Mouse (Mus musculus) hindbrain, embryonic 11.5 days (tissue): ENCODE results near the gene Plxna4. TPM values are rescaled to one million over a fixed set of nuclear protein-coding genes. Genes with fewer than 3 reads are reported as not detected.

Experiments used
- ATAC-seq: fragments of 200-750 bp; cut with Nextera tagmentation; 2 replicates; pipeline ENCODE4 v1.8.0; 2017; ENCODE audit warnings: mild to moderate bottlenecking, moderate TSS enrichment, moderate library complexity; ENCODE audit not compliant: low FRiP score
- DNase-seq: peaks from one replicate; pipeline ENCODE4 v3.0.0-alpha.2; 2015; ENCODE audit warnings: low spot score
- H3K27ac ChIP-seq: fragments of 300-500 bp; sonication (generic); 2 replicates; pipeline ENCODE4 v1.5.1; 2014; ENCODE audit warnings: mild to moderate bottlenecking, low read depth, low read length
- H3K27me3 ChIP-seq: fragments of 300-500 bp; sonication (generic); 2 replicates; pipeline ENCODE4 v1.6.1; 2014; ENCODE audit warnings: mild to moderate bottlenecking, low read length, moderate library complexity, mixed read lengths; ENCODE audit not compliant: control insufficient read depth, insufficient read depth
- H3K36me3 ChIP-seq: fragments of 300-500 bp; sonication (generic); 2 replicates; pipeline ENCODE4 v1.6.1; 2014; ENCODE audit warnings: mild to moderate bottlenecking, low read length, moderate library complexity, mixed read lengths; ENCODE audit not compliant: control insufficient read depth, insufficient read depth
- H3K4me1 ChIP-seq: fragments of 300-500 bp; sonication (generic); replicated peaks from 2 replicates; pipeline ENCODE4 v1.6.1; 2014; ENCODE audit warnings: low read length, mixed read lengths; ENCODE audit not compliant: control insufficient read depth, insufficient read depth
- H3K4me2 ChIP-seq: fragments of 300-500 bp; sonication (generic); replicated peaks from 2 replicates; pipeline ENCODE4 v1.6.1; 2014; ENCODE audit warnings: mild to moderate bottlenecking, low read depth, low read length
- H3K4me3 ChIP-seq: fragments of 300-500 bp; sonication (generic); 2 replicates; pipeline ENCODE4 v1.5.1; 2014; ENCODE audit warnings: low read depth, low read length
- H3K9ac ChIP-seq: fragments of 300-500 bp; sonication (generic); 2 replicates; pipeline ENCODE4 v1.6.1; 2014; ENCODE audit warnings: low read depth, low read length
- H3K9me3 ChIP-seq: fragments of 300-500 bp; sonication (generic); 2 replicates; pipeline ENCODE4 v1.6.1; 2016; ENCODE audit warnings: low read length; ENCODE audit not compliant: control insufficient read depth
- WGBS: fragments of 180-500 bp; shearing (Covaris S2); extraction: QIAGEN DNeasy Blood & Tissue Kit; methylation state at CpG from one replicate; pipeline ENCODE4 v1.1.7; 2014; 5-methylcytosine and 5-hydroxymethylcytosine counted together
- polyA plus RNA-seq: library from polyadenylated mRNA; unstranded; fragments of >200 nt; fragmentation: Nextera tagmentation; extraction: Ambion mirVana; gene quantifications from 2 replicates; pipeline ENCODE4 v1.2.1, GENCODE M21; 2014

Gene Plxna4
- polyA plus RNA-seq, 1 experiment from 2014 or later: 8.1 TPM

DNA sequence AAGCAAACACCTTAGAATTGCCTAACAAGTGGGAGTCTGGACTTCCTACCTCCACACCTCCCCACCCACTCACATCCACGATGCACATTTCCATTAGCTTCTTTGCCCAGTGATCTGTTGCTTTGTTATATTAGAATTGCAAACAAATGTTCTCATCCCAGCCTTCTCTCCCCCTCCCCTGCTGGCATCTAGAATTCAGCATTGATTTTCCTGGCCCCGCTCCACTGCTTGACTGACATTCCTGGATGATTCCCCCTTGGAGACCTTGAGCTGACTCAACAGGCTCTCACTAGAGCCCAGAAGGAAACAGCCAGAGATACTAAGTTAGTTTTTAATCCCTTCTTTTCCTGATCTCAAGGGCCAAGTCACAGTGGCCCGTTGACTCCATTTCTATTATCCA is 131.4 kb downstream of the Plxna4 start:
- DNase-seq: no peak
- H3K27ac ChIP-seq: no peak overlapping the region

DNA sequence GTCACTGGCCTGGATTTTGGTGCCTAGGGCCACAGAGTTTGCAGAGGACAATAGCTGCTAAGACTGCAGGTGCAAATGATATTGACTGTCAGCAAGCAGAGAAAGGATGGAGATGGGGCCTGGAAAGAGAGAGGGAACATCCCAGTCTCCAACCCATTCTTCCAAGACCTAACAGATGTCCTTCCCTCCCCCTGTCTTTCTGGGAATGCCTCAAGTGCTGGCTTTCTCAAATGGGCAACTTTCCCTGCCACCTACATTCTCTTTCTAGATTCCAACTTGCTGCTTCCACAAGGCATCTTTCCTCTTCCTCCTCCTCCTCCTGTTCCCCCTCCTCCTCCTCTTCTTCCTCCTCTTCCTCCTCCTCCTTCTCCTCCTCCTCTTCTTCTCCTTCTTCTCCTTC is 136.1 kb downstream of the Plxna4 start:
- H3K4me1 ChIP-seq: no peaks in the 10 kb centered on the region
- ATAC-seq (no peak), DNase-seq (no peak)
- H3K27me3 ChIP-seq: no peaks in the 10 kb centered on the region
- H3K27ac ChIP-seq: no peak overlapping the region
- H3K4me3 ChIP-seq: no peak overlapping the region
- no peaks in the 10 kb centered on the region for H3K9me3 ChIP-seq
- no peak overlapping the region for H3K4me2 ChIP-seq
- no peaks in the 10 kb centered on the region for H3K36me3 ChIP-seq
- no peak overlapping the region for H3K9ac ChIP-seq

More for the DNA sequence above, 131.4 kb downstream of the Plxna4 start:
- no peak for ATAC-seq
- 76% methylated on average over 3 of the region's 3 CpGs for WGBS
- no peaks in the 10 kb centered on the region for H3K9me3 ChIP-seq
- no peak overlapping the region for H3K9ac ChIP-seq
- H3K4me2 ChIP-seq: no peak overlapping the region
- H3K4me3 ChIP-seq: no peak overlapping the region
- H3K4me1 ChIP-seq: no peaks in the 10 kb centered on the region
- no peaks in the 10 kb centered on the region for H3K27me3 ChIP-seq
- no peaks in the 10 kb centered on the region for H3K36me3 ChIP-seq

DNA sequence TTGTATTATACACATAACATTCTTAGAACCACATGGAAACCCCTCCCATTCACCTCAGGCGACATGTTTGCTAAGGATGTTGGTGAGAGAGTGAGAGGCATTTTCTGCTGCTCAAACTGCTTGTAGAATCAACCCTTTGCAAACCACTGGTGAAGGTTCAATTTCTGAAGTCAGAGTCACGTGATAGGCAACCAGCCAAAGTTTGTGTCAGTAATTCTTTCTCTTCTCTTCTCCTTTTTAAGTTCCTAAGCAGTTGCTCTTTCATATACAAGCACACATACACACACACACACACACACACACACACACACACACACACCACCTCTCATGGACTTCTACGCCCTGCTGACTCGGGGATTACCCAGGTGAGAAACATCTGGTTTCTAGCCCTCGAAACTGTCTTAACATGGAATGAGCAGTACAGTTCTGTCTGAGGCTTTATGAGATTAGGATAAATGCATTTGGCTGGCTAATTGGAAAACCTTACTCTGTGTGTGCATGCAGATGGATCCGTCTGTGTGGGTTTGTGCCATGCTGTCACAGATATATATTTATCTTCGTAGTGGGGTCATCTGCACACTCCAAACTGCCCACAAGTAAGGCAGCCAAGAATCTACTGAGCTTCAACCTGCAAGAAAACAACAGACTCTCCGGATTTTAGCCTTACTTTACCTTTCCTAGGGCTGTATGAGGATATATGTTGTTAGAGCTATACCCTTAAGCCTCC is 138.6 kb downstream of the Plxna4 start:
- ATAC-seq (no peak), DNase-seq (no peak)
- WGBS: 86% methylated on average over 8 of the region's 8 CpGs
- Histone ChIP-seq H3K36me3 (no peaks in the 10 kb centered on the region), H3K4me3 (no peak overlapping the region), H3K9ac (no peak overlapping the region), H3K4me2 (no peak overlapping the region), H3K27me3 (no peaks in the 10 kb centered on the region), H3K9me3 (no peaks in the 10 kb centered on the region), H3K4me1 (no peaks in the 10 kb centered on the region), H3K27ac (no peak overlapping the region)

DNA sequence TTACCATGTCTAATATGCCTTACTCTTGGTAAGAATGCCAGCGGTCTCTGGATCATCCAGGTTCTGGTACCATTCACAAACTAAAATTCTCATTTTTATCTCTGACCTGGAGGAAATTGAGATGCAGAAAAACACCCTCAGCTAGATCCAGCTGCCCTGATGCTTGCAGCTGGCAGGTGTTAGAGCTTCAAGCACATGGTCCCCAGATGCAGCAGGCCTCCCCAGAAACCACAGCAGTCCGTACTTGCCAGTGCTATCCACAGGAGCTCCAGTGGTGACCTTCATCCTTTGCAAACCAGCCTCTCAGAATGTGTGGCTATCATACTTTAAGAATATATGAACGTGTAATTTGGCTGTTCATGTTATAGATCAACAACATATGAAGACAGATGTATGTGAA is 139.2 kb downstream of the Plxna4 start:
- H3K4me2 ChIP-seq: no peak overlapping the region
- H3K27me3 ChIP-seq: no peaks in the 10 kb centered on the region
- no peaks in the 10 kb centered on the region for H3K9me3 ChIP-seq
- DNase-seq (no peak), ATAC-seq (no peak)
- no peak overlapping the region for H3K27ac ChIP-seq
- no peak overlapping the region for H3K9ac ChIP-seq
- 82% methylated on average over 3 of the region's 3 CpGs for WGBS
- no peak overlapping the region for H3K4me3 ChIP-seq
- H3K36me3 ChIP-seq: no peaks in the 10 kb centered on the region
- no peaks in the 10 kb centered on the region for H3K4me1 ChIP-seq

DNA sequence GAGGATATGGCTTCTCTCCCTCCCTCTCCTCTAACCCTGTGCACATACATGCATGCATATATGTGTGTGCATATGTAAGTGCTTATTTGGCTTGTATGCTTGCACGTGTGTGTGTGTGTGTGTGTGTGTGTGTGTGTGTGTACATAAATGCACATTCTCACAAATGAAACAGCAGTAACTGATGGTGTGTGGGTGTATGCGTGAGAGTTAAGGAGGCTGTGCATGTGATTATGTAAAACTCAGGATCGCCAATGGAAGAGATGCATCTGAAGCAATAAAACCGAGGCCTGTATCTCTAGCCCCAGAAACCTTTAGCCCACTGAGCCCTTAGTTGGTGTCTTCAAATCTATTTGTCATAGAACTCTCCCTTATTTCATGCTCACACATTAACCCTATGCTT is 141.7 kb downstream of the Plxna4 start:
- Histone ChIP-seq H3K4me2 (no peak overlapping the region), H3K9ac (no peak overlapping the region), H3K4me3 (no peak overlapping the region), H3K36me3 (no peaks in the 10 kb centered on the region), H3K9me3 (no peaks in the 10 kb centered on the region), H3K4me1 (no peaks in the 10 kb centered on the region), H3K27me3 (no peaks in the 10 kb centered on the region), H3K27ac (no peak overlapping the region)
- ATAC-seq (no peak), DNase-seq (no peak)
- WGBS: 79% methylated on average over 4 of the region's 4 CpGs

DNA sequence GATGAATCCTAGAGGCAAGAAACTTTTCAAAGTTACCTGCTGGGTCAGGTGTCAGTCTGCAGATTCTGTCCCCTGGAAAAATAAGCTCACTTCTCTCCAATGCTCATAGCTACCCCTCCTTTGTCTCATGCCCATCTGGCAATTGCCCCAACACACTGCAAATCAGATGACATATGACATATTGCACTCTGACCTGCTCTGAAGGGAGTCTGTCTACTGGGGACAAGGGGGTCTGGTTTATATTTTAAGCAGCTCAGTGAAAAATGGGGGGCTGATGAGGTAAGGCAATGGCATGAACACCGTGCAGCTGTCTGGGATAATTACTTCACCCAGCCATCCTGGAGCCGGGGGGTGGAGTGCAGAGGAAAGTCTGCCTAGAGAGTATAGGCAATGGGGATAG is 142.7 kb downstream of the Plxna4 start:
- no peaks in the 10 kb centered on the region for H3K27me3 ChIP-seq
- no peak for ATAC-seq
- no peak overlapping the region for H3K4me2 ChIP-seq
- H3K9ac ChIP-seq: no peak overlapping the region
- no peaks in the 10 kb centered on the region for H3K9me3 ChIP-seq
- no peak overlapping the region for H3K27ac ChIP-seq
- H3K36me3 ChIP-seq: no peaks in the 10 kb centered on the region
- no peak for DNase-seq
- H3K4me1 ChIP-seq: no peaks in the 10 kb centered on the region
- 78% methylated on average over 2 of the region's 2 CpGs for WGBS
- H3K4me3 ChIP-seq: no peak overlapping the region

DNA sequence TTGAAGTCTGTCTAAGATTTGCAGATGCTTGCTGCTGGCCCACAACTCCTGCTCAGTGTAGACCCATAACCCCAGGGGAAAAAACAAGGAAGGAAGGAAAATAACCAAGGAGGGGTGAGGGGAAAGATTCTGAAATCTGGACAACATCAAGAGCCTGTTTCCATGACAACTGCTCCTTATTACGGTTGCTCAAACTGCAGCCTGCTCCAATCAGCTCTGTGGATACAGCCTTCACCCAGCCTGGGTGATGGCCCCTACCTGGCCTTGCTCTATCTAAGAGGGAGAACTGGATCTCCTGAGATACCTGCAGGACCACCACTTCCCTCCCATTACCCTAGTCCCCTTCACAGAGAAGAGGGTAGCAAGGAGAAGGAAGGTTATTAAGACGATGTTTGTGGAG is 143.6 kb downstream of the Plxna4 start:
- H3K27me3 ChIP-seq: no peaks in the 10 kb centered on the region
- ATAC-seq (no peak), DNase-seq (no peak)
- no peak overlapping the region for H3K4me2 ChIP-seq
- no peaks in the 10 kb centered on the region for H3K9me3 ChIP-seq
- no peak overlapping the region for H3K27ac ChIP-seq
- no peaks in the 10 kb centered on the region for H3K36me3 ChIP-seq
- no peaks in the 10 kb centered on the region for H3K4me1 ChIP-seq
- 85% methylated on average over 2 of the region's 2 CpGs for WGBS
- no peak overlapping the region for H3K9ac ChIP-seq
- no peak overlapping the region for H3K4me3 ChIP-seq

DNA sequence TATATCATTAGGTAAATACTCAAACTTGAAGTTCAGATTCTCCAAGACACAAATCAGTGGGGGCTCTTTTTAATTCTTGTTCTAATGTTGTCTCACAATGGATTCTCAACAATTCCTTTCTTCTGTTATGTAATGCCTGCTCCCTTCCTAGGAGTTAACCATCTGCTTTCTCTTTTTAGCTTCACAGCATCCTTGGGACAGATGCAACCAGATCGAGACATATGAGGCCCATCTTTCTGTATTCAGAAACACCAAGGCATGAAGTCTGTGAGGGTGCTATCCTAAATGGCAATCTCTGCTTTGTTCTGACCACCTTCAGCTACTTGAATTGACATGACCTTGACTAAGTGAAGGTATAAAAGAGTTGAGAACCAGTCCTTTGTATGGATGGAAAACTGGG is 144.3 kb downstream of the Plxna4 start:
- H3K4me2 ChIP-seq: no peak overlapping the region
- H3K4me3 ChIP-seq: no peak overlapping the region
- no peak overlapping the region for H3K9ac ChIP-seq
- no peaks in the 10 kb centered on the region for H3K4me1 ChIP-seq
- H3K9me3 ChIP-seq: no peaks in the 10 kb centered on the region
- ATAC-seq: no peak
- no peak for DNase-seq
- WGBS: 86% methylated on average over 1 of the region's 1 CpGs
- H3K27me3 ChIP-seq: no peaks in the 10 kb centered on the region
- H3K27ac ChIP-seq: no peak overlapping the region
- H3K36me3 ChIP-seq: no peaks in the 10 kb centered on the region

DNA sequence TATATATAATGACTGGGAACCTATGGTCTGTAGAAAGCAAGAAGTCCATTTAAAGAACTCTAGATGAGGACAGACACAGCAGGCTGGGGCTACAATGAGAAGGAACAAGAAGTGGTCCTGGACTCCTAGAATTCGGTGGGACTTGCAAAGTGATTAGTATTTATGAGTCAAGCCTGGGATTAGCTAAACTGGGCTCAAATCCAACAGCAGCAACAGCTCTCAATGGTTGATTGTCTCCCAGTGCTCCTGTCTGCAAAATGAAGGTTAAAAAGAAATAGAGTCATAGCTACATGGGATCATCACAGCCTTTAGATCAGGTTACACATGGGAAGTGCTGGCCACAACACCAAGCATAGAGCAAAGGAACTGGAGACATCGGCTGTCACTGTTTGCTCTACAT is 148.6 kb downstream of the Plxna4 start:
- Histone ChIP-seq H3K9me3 (no peaks in the 10 kb centered on the region), H3K27me3 (no peaks in the 10 kb centered on the region), H3K27ac (no peak overlapping the region), H3K9ac (no peak overlapping the region), H3K4me3 (no peak overlapping the region), H3K36me3 (no peaks in the 10 kb centered on the region), H3K4me2 (no peak overlapping the region), H3K4me1 (no peaks in the 10 kb centered on the region)
- ATAC-seq (no peak), DNase-seq (no peak)
- 84% methylated on average over 2 of the region's 2 CpGs for WGBS
